Mouse (Mus musculus): ENCODE results near the gene Sema5a.
A peak's percentile ranks its signal among the peaks of the same experiment; 100 is the strongest.

Gene Sema5a

GRCm38 (mm10) chr15:32306557-32307243 is 62.1 kb downstream of the Sema5a start:
- no peak for DNase-seq (ENCODE audit: low spot score)

- no peak for DNase-seq (ENCODE audit: low spot score)
These were observed 66.2 kb downstream of the Sema5a start for GRCm38 (mm10) chr15:32310834-32311233.

- DNase-seq (ENCODE audit: low spot score): no peak
These were observed 66.7 kb downstream of the Sema5a start for GRCm38 (mm10) chr15:32311287-32311686.

- DNase-seq (ENCODE audit: low spot score): no peak
These were observed 72.5 kb downstream of the Sema5a start for GRCm38 (mm10) chr15:32317074-32317473.

GRCm38 (mm10) chr15:32320739-32321138 is 76.1 kb downstream of the Sema5a start:
- no peak for DNase-seq (ENCODE audit: low spot score)

GRCm38 (mm10) chr15:32322455-32323220 is 78.0 kb downstream of the Sema5a start:
- DNase-seq (ENCODE audit: low spot score): no peak

- no peak for DNase-seq (ENCODE audit: low spot score)
These were observed 78.6 kb downstream of the Sema5a start for GRCm38 (mm10) chr15:32323224-32323623.

- DNase-seq (ENCODE audit: low spot score): peak; percentile 63
These were observed 79.5 kb downstream of the Sema5a start for GRCm38 (mm10) chr15:32324105-32324504.

- no peak for DNase-seq (ENCODE audit: low spot score)
These were observed 83.9 kb downstream of the Sema5a start for GRCm38 (mm10) chr15:32328370-32329004.

GRCm38 (mm10) chr15:32329670-32330330 is 85.2 kb downstream of the Sema5a start:
- DNase-seq (ENCODE audit: low spot score): no peak

- no peak for DNase-seq (ENCODE audit: low spot score)
These were observed 85.8 kb downstream of the Sema5a start for GRCm38 (mm10) chr15:32330427-32330826.

- DNase-seq (ENCODE audit: low spot score): no peak
These were observed 86.4 kb downstream of the Sema5a start for GRCm38 (mm10) chr15:32331037-32331436.

GRCm38 (mm10) chr15:32333456-32333855 is 88.8 kb downstream of the Sema5a start:
- DNase-seq (ENCODE audit: low spot score): no peak

GRCm38 (mm10) chr15:32337810-32338209 is 93.2 kb downstream of the Sema5a start:
- no peak for DNase-seq (ENCODE audit: low spot score)

GRCm38 (mm10) chr15:32338721-32339290 is 94.2 kb downstream of the Sema5a start:
- no peak for DNase-seq (ENCODE audit: low spot score)

- no peak for DNase-seq (ENCODE audit: low spot score)
These were observed 94.8 kb downstream of the Sema5a start for GRCm38 (mm10) chr15:32339426-32339825.

- DNase-seq (ENCODE audit: low spot score): no peak
These were observed 96.8 kb downstream of the Sema5a start for GRCm38 (mm10) chr15:32341423-32341822.

- no peak for DNase-seq (ENCODE audit: low spot score)
These were observed 98.9 kb downstream of the Sema5a start for GRCm38 (mm10) chr15:32343544-32343943.

GRCm38 (mm10) chr15:32347315-32347714 is 102.7 kb downstream of the Sema5a start:
- DNase-seq (ENCODE audit: low spot score): no peak

- DNase-seq (ENCODE audit: low spot score): peak; percentile 41
These were observed 104.7 kb downstream of the Sema5a start for GRCm38 (mm10) chr15:32349276-32349675.

GRCm38 (mm10) chr15:32352995-32353394 is 108.4 kb downstream of the Sema5a start:
- DNase-seq (ENCODE audit: low spot score): no peak

- no peak for DNase-seq (ENCODE audit: low spot score)
These were observed 108.9 kb downstream of the Sema5a start for GRCm38 (mm10) chr15:32353513-32353912.

Measured in layer of hippocampus, adult 11-12 months (tissue).